Mouse (Mus musculus) ES-E14 (cell line): Measurements from ENCODE around the gene Adgre5.

Experiments
- CHD2 ChIP-seq: IDR thresholded peaks from 2 replicates; pipeline ENCODE4 v1.6.1; 2014; ENCODE audit warnings: mild to moderate bottlenecking, low read depth, low read length, inconsistent platforms
- HCFC1 ChIP-seq: IDR thresholded peaks from 2 replicates; pipeline ENCODE4 v1.6.1; 2012; ENCODE audit warnings: low read length, inconsistent platforms, borderline replicate concordance; ENCODE audit not compliant: insufficient read depth
- MAFK ChIP-seq: IDR thresholded peaks from 2 replicates; pipeline ENCODE4 v1.6.1; 2014; ENCODE audit warnings: mild to moderate bottlenecking, low read depth, low read length, inconsistent platforms; ENCODE audit not compliant: insufficient read depth
- ZC3H11A ChIP-seq: IDR thresholded peaks from 2 replicates; pipeline ENCODE4 v1.6.1; 2012; ENCODE audit warnings: low read depth, mild to moderate bottlenecking, inconsistent platforms, low read length, borderline replicate concordance
- ZNF384 ChIP-seq: IDR thresholded peaks from 2 replicates; pipeline ENCODE4 v1.6.1; 2012; ENCODE audit warnings: low read depth, low read length, inconsistent platforms

- TF ChIP-seq ZC3H11A (no peak), MAFK (no peak), HCFC1 (no peak), CHD2 (no peak), ZNF384 (no peak)
Measured at GRCm38 (mm10) chr8:83679866-83680265, 61.3 kb downstream of the Adgre5 start.
